Mouse (Mus musculus): Measurements from ENCODE around the gene Hoxc6. TPM values are rescaled to one million over a fixed set of nuclear protein-coding genes. Genes with fewer than 3 reads are reported as not detected.

Gene Hoxc6
- total RNA-seq, 2 experiments from 2014 or later: not detected

DNA sequence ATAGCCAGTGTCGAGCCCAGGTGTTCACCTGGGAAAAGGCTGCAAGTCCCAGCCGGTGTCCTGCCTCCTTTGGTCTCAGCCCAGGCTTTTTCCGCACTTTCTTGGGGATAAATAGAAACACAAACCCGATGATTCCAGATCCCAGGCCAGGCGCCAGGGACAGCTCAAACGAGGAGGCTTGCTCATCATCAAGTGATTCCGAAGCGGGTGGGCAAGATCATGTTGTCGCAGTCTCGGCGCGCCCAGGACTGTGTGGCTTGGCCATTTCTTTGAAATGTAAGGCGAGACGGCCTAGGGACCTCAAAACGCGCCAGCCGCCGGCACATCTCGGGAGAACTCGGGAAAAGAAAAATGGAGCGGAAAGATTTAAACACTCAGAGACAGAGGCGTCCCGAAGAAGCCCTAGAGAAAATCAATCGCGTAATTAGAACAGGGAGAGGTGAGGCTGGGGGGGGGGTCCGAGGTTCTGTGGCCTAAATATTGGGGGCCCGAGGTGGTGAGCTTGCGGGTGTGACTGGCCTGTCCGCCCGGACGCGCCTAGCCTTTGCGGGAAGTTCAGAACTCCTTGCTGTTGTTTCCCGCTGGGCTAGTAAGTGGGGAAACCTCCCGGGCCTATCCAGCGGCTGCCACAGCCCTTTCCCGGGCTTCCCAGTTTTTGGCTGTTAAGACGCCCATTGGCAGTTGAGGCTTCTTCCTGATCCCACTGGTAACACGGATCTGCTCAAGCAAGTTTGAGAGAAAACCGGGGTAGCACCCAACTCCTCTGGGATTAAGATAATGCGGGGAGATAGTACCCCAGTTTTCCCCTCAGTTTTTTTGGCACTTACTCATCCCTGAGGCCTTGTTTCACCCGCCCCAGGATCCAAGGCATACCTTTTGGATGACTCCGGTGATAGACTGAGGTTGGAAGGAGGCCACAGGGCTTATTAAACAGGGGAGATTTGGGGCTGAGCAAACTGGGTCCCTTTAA, 29.5 kb downstream of the Hoxc6 start:
- Histone ChIP-seq H3K4me3 (no peak overlapping the region), H3K27ac (no peak overlapping the region)
- TF ChIP-seq CTCF (IDR thresholded peaks at IDR 0.05): no peak
- intact Hi-C loops (cut with DNase I): no loop called here
- DNase-seq (ENCODE audit: extremely low spot score in 1 of 2, low spot score in 2 of 2): no peak

DNA sequence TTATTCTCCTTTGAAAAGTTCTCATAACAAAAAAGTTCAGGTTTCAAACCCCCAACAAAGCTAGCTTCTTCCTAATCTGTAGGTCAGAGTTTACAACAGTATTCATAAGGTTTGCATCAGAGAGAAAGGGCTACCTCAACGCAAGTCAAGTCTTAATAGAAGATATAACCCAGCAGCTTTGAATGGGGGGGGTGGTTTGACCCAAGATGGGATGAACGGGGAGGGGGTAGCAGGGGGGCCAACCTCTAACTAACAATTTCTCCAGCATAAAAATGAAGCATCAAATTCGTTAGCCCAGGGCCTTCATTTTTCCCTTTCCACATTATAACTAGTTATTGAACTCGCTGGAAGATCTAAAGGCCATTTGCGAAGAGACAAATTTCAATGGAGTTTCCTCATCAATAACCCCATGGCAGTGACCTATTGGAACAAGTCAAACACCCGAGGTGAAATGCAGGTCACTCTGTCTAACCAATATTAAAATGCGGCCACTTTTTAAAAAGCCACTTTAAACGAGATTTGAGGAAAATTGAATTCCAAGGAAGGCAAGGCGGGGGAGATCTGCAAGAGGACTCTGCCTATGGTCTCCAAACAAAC, 31.0 kb downstream of the Hoxc6 start:
- Histone ChIP-seq H3K4me3 (no peak overlapping the region), H3K27ac (no peak overlapping the region)
- TF ChIP-seq CTCF (IDR thresholded peaks at IDR 0.05): no peak
- intact Hi-C loops (cut with DNase I): no loop called here
- no peak for DNase-seq (ENCODE audit: extremely low spot score in 1 of 2, low spot score in 2 of 2)

DNA sequence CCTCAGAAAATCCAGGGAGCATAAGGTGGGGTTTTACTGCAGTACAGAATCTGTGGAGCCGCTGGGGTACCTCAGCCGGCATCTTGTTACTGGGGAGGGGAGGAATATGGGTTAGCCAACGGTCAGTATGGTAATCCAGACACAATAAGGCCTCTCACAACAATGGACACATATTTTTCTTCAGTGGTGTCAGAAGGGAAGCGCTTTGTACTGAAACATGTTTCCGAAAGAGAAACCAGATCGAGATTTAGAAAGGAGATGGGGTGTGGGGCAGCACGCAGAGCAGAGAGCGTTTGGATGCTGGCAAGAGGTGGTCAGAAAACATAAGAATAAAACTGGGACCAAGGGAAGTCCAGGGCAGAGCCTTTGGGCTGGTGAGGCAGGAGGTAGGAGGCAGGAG, 32.1 kb downstream of the Hoxc6 start:
- Histone ChIP-seq H3K27ac (no peak overlapping the region), H3K4me3 (no peak overlapping the region)
- TF ChIP-seq CTCF (IDR thresholded peaks at IDR 0.05): no peak
- intact Hi-C loops (cut with DNase I): no loop called here
- no peak for DNase-seq (ENCODE audit: extremely low spot score in 1 of 2, low spot score in 2 of 2)

DNA sequence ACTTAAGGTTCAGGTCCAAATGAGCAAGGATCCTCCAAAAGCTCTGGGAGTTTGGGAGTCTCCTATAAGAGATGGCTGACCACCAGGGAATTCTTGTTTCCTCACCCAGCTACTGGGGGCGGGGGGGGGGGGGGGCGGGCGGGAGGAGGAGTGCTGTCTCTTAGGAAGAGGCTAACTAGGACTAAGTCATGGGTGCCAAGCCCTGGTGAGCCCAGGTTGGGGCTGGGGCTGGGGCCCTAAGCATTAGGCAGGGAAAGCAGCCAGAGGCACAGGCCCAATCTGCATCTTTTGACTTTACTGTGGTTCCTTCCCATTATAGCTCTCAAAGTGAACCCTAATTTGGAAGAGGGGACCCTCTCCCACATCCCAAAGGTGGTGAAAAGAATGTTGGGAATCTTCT, 34.1 kb downstream of the Hoxc6 start:
- H3K27ac ChIP-seq: no peak overlapping the region
- intact Hi-C loops (cut with DNase I): no loop called here

DNA sequence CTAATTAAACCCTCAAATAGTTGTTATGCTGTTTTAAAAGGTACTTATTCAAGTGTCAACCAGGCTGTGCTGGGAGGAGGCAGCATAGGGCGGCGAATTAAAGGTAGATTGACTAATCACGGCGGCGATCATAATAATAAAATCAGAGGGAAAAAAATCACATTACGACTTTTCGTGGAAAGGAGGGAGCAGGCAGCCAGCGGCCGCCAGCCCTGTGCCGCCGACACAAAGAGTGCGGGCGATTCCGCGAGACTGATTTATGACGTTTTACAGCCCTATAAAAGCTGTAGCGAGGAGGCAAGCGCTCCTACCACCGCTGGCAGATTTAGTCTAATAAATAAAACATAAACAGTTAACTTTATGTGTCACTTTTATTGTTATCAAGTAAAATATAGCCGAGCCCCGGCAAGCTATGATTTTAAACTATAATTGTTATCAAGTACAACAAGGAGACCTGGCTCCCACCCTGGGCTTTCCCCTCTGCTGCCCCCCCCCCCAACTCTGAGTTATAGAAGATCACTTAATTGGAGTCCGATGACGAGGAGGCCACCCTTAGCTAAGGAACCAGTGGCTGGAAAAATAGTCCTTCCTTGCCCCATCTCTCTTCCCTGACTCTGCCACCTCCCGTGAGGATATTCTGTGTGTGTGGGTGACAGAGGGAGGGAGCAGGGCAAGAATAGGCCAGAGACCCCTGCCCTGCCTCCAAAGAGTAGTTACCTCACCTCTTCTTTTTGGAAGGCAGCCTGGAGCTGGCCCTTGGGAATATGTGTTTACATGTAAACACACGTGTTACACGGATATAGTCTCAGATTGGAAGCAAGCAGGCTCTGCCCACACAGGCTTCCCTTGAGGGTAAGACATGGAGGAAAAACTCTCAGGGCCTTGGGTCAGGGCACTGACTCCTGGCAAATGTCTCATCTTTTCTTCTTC, 34.9 kb downstream of the Hoxc6 start:
- H3K4me3 ChIP-seq: no peak overlapping the region
- H3K27ac ChIP-seq: no peak overlapping the region
- no peak for TF ChIP-seq CTCF (IDR thresholded peaks at IDR 0.05)
- no peak for DNase-seq (ENCODE audit: extremely low spot score in 1 of 2, low spot score in 2 of 2)
- intact Hi-C loops (cut with DNase I): no loop called here

More for the DNA sequence above, 34.1 kb downstream of the Hoxc6 start:
- TF ChIP-seq CTCF (IDR thresholded peaks at IDR 0.05): no peak
- DNase-seq (ENCODE audit: extremely low spot score in 1 of 2, low spot score in 2 of 2): no peak
- H3K4me3 ChIP-seq: no peak overlapping the region

DNA sequence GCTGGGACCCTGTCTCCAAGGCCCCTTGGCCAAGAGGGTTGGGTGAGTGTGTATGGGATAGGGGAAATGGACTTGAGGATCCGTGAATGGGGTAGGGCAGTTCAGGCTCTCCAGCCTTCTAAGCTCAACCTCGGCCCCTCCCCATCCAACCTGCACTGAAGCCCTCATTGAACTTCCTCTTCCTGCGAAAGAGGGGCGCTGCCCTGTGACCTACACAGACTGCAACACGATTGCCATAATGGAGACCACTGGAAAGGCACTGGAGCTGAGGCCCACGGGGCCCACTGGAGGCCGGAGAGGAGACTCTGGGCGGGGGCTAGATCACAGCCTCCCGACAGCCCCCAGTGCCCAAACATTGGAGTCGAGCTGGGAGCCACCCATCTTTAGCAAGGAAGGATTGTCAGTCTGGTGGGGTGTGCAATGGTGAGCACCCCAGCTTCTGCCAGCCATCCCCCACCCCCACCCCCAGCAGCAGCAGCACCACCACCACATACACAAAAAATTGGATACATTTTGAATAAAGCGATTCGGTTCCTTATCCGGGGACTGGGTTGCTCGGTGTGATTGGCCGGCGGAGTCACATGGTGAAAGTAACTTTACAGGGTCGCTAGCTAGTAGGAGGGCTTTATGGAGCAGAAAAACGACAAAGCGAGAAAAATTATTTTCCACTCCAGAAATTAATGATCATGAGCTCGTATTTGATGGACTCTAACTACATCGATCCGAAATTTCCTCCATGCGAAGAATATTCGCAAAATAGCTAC, 36.2 kb downstream of the Hoxc6 start:
- no peak overlapping the region for H3K4me3 ChIP-seq

DNA sequence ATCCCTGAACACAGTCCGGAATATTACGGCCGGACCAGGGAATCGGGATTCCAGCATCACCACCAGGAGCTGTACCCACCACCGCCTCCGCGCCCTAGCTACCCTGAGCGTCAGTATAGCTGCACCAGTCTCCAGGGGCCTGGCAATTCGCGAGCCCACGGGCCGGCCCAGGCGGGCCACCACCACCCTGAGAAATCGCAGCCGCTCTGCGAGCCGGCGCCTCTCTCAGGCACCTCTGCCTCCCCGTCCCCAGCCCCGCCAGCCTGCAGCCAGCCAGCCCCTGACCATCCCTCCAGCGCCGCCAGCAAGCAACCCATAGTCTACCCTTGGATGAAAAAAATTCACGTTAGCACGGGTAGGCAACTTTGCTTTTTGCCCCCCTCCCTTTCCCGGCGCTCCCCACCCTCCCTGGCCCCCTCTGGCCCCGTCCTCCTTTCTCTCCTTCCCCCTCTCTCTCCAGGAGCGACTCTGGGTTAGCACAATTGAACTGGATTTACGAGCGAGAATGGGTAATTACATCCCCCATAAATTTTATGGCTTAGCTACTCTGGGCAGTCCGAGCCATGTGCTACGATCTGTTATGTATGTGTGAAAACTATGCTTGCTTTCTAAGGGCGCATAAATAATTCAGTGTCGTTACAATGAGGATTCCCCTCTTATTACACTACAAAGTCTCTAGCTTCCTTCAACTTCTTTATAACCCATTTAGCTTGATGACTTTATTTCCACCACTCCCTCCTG, 36.9 kb downstream of the Hoxc6 start:
- intact Hi-C loops (cut with DNase I): no loop called here
- H3K27ac ChIP-seq: no peak overlapping the region

More for the DNA sequence above, 36.2 kb downstream of the Hoxc6 start:
- intact Hi-C loops (cut with DNase I): no loop called here
- TF ChIP-seq CTCF (IDR thresholded peaks at IDR 0.05): no peak
- H3K27ac ChIP-seq: no peak overlapping the region
- no peak for DNase-seq (ENCODE audit: extremely low spot score in 1 of 2, low spot score in 2 of 2)

DNA sequence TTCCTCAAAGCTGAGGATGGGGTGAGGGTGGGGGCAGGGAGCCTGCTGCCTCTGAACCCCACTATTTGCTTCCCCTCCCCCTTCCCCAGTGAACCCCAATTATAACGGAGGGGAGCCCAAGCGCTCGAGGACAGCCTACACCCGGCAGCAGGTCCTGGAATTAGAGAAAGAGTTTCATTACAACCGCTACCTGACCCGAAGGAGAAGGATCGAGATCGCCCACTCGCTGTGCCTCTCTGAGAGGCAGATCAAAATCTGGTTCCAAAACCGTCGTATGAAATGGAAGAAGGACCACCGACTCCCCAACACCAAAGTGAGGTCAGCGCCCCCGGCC, 37.5 kb downstream of the Hoxc6 start:
- H3K27ac ChIP-seq: no peak overlapping the region
- TF ChIP-seq CTCF (IDR thresholded peaks at IDR 0.05): no peak
- intact Hi-C loops (cut with DNase I): no loop called here
- DNase-seq (ENCODE audit: extremely low spot score in 1 of 2, low spot score in 2 of 2): no peak
- no peak overlapping the region for H3K4me3 ChIP-seq

More for the DNA sequence above, 36.9 kb downstream of the Hoxc6 start:
- TF ChIP-seq CTCF (IDR thresholded peaks at IDR 0.05): no peak
- DNase-seq (ENCODE audit: extremely low spot score in 1 of 2, low spot score in 2 of 2): no peak
- no peak overlapping the region for H3K4me3 ChIP-seq

DNA sequence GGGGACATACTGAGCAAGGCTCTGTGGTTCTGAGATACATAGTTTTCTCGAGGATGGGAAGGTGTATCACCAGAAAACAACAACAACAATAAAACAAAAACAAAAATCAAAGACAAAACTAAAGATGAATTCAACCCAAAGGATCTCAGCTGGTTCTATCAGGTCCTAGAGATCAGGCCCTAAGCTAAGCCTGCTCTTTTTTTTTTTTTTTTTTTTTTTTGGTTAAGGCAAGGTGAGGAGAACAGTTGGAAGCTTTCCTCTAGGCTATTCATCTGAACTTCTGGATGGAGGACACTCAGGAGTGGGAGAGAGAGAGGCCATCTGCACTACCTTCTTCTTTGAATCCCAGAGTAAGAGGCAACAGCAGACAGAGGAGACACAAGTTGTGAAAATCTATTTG, 39.5 kb downstream of the Hoxc6 start:
- DNase-seq (ENCODE audit: extremely low spot score in 1 of 2, low spot score in 2 of 2): no peak
- intact Hi-C loops (cut with DNase I): no loop called here
- no peak overlapping the region for H3K27ac ChIP-seq
- no peak overlapping the region for H3K4me3 ChIP-seq
- TF ChIP-seq CTCF (IDR thresholded peaks at IDR 0.05): no peak

DNA sequence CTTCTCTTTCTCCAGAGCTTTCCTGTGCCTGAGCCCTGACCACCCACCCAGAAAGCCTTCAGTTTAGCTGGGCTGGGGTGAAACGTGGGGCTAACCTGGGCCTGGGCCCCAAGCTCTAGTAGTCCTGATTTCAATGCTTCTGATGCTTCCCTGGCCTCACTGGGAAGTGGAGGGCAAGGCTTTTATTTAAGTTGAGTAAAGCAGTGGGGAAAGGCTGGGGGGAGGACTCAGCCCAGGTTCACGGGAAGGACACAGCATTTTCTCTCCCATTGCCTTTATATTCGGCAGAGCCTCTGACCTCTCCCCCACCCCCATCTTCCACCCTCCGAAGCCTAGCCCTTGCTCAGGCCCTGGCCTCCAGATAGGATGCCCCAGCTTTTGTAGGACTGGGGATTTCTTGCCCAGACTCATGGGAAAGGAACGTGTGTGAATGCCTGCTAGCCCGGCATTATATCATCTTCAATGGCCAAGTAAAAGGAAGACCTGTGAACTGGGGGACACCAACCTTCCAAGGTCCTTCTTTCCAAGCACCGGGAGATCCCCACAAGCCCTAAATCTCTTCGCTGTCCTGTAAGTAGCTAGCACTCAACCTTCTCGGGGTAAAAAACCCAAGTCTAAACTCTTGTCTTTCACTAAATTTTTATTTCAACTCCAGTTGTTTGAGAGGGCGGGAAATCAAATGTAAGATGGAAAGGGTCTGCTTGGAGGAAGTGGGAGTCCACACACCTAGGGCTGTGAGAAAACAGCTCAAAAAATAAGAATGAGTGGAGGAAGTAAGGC, 40.8 kb downstream of the Hoxc6 start:
- DNase-seq (ENCODE audit: extremely low spot score in 1 of 2, low spot score in 2 of 2): no peak
- Histone ChIP-seq H3K27ac (no peak overlapping the region), H3K4me3 (no peak overlapping the region)
- no peak for TF ChIP-seq CTCF (IDR thresholded peaks at IDR 0.05)
- intact Hi-C loops (cut with DNase I): no loop called here

Measured in left cerebral cortex, adult 2 months (tissue).